Mouse (Mus musculus) erythroblast, embryonic 14.5 days (primary cell): ENCODE measurements around the gene Smchd1. TPM values are rescaled to one million over a fixed set of nuclear protein-coding genes. Genes with fewer than 3 reads are reported as not detected.

Experiments
- H3K27me3 ChIP-seq: 2 replicates; pipeline ENCODE4 v1.6.1; 2012; ENCODE audit warnings: inconsistent platforms; ENCODE audit not compliant: control insufficient read depth
- H3K36me3 ChIP-seq: 2 replicates; pipeline ENCODE4 v1.6.1; 2012; ENCODE audit warnings: mild to moderate bottlenecking, inconsistent platforms; ENCODE audit not compliant: control insufficient read depth
- H3K4me1 ChIP-seq: 2 replicates; pipeline ENCODE4 v1.6.1; 2012; ENCODE audit warnings: inconsistent platforms; ENCODE audit not compliant: control insufficient read depth
- H3K4me3 ChIP-seq: replicated peaks from 2 replicates; pipeline ENCODE3; 2012; ENCODE audit warnings: moderate library complexity, mild to moderate bottlenecking, inconsistent platforms
- H3K9me3 ChIP-seq: 2 replicates; pipeline ENCODE4 v1.6.1; 2012; ENCODE audit warnings: low read length, inconsistent platforms, mixed read lengths; ENCODE audit not compliant: control insufficient read depth
- GATA1 ChIP-seq: IDR thresholded peaks from 2 replicates; pipeline ENCODE4 v1.6.1; 2012; ENCODE audit warnings: low read length, inconsistent platforms, mixed read lengths
- TAL1 ChIP-seq: IDR thresholded peaks from 3 replicates; pipeline ENCODE4 v1.6.1; 2012; ENCODE audit warnings: low read length, inconsistent platforms, mixed read lengths
- polyA plus RNA-seq: library from polyadenylated mRNA; stranded (reverse); fragments of >175 nt; gene quantifications from 2 replicates; pipeline ENCODE4 v1.2.3, GENCODE M21; 2012

Smchd1 gene
- polyA plus RNA-seq, 1 experiment: 0.27 TPM

DNA sequence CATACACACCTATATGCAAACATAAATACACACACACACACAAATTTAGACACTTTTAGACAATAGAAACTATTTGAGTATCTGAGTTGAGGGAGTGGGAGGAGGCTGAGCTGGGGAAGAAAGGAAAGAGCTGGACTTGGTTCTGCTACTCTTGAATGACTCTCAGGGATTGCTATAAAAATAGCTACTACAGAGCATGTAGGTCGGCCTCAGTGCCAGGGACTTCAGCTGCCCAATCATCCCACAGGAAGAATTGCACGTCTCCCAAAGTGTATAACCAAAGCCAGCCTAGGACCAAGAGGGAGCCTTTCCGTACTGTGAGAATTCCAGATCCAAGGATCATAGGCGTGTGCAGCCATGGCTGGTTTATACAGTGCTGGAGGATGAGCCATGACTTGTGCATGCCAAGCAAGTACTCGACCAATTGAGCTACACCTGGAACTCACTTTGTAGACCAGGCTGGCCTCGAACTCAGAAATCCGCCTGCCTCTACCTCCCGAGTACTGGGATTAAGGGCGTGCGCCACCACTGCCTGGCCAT, 167.8 kb downstream of the Smchd1 start:
- H3K9me3 ChIP-seq: no peaks in the 10 kb centered on the region
- no peak overlapping the region for H3K4me3 ChIP-seq
- TF ChIP-seq GATA1: no peak
- no peak for TF ChIP-seq TAL1
- H3K27me3 ChIP-seq: peaks cover 26% of the 10 kb centered on the region
- H3K36me3 ChIP-seq: peaks cover 45% of the 10 kb centered on the region
- peaks cover 66% of the 10 kb centered on the region for H3K4me1 ChIP-seq

DNA sequence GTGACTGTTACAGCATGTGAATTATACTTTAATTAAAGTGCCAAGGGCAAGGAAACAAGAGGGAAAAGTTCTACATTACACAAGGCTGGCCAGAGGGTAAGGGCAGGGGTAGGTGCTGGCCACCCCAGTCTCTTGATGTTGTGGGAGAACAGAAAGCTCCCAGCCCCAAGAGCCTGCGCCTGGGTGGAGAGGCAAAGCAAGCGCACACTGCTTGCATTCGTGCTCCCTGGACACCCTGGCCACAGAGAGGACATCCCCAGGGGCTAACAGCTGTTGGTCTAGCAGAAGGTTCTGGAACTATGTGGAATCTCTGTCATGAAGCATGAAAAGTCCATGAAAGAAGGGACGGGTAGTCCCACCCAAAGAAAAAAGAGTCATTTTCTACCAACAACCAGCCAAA, 168.4 kb downstream of the Smchd1 start:
- Histone ChIP-seq H3K27me3 (peaks cover 26% of the 10 kb centered on the region), H3K36me3 (peaks cover 50% of the 10 kb centered on the region), H3K4me1 (peaks cover 67% of the 10 kb centered on the region), H3K9me3 (no peaks in the 10 kb centered on the region), H3K4me3 (no peak overlapping the region)
- no peak for TF ChIP-seq TAL1

DNA sequence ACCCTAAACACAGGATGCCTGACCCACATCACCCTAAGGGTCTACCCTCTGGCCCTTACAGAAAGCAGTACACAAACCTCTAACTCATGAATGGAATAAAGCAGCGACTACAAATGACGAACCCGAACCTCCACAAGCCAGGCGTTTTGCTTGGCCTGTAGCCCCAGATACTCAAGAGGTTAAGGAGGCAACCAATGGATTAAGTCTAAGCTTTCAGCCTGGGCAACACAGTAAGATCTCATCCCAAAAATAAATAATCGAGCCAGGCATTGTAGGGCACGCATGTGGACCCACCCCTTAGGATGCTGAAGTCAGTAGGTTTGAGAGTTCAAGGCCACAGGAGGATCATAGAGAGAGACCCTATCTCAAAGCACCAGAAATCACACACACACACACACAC, 169.1 kb downstream of the Smchd1 start:
- H3K36me3 ChIP-seq: peaks cover 54% of the 10 kb centered on the region
- TF ChIP-seq GATA1: no peak
- no peak for TF ChIP-seq TAL1
- H3K4me1 ChIP-seq: peaks cover 63% of the 10 kb centered on the region
- no peak overlapping the region for H3K4me3 ChIP-seq
- no peaks in the 10 kb centered on the region for H3K9me3 ChIP-seq
- H3K27me3 ChIP-seq: peaks cover 23% of the 10 kb centered on the region

DNA sequence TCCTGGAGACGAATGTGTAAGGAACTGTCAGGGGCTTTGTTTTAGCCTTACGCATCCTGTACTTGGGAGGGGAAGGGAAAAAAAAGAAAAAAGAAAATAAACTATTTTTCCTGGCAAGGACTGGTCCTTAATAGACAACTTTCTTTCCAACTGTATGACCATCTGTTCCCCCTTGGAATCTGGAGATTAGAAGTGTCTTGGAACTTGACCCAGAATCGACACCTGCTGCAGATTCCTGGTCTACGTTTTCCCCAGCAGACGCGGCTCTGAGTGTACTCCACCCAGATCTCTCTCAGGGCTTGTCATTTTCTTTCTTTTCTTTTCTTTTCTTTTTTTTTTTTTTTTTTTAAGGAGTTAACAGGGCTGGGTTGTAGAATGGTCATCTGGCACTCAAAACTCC, 171.7 kb downstream of the Smchd1 start:
- H3K9me3 ChIP-seq: peaks cover 2% of the 10 kb centered on the region; the same call in 1 of the 2 replicates
- peaks cover 47% of the 10 kb centered on the region for H3K4me1 ChIP-seq
- no peaks in the 10 kb centered on the region for H3K27me3 ChIP-seq
- peaks cover 62% of the 10 kb centered on the region for H3K36me3 ChIP-seq
- H3K4me3 ChIP-seq: no peak overlapping the region
- TF ChIP-seq GATA1 (no peak), TAL1 (no peak)

DNA sequence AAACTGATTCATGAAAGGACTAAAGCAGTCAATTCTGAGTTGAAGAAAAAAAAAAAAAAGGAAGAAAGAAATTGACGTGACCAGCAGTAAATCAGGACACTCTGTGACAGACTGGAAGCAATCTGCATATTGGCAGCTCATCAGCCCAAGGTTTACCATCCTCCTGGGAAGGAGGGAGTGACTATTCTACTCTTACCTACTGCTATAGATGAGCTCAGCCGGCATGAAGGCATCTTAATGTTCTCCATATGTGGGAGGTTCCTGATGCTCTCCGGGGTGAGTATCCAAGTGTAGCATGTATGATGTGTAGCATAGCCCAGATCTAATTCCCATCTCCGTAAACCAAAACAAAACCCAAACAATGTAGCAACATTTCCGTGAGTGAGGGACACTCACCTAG, 173.7 kb downstream of the Smchd1 start:
- H3K36me3 ChIP-seq: peaks cover 55% of the 10 kb centered on the region
- TF ChIP-seq GATA1 (no peak), TAL1 (no peak)
- no peak overlapping the region for H3K4me3 ChIP-seq
- H3K27me3 ChIP-seq: no peaks in the 10 kb centered on the region
- H3K4me1 ChIP-seq: peaks cover 41% of the 10 kb centered on the region
- H3K9me3 ChIP-seq: peaks cover 2% of the 10 kb centered on the region; the same call in 1 of the 2 replicates

DNA sequence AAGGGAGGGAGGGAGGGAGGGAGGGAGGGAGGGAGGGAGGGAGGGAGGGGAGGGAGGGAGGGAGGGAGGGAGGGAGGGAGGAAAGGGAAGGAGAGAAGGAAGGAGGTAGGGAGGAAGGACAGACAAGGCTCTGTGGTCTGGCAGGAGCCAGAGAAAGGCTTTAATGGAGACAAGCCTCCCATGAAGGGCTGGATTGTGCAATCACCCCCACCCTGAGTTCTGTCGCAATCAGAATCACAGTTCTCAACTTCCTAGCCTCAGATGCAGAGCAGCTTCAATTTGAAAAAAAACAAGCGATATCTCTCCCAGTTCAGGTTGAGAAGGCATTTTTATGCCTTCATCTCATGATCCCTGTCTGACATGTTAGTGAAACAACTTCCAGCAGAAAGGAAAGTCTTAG, 174.8 kb downstream of the Smchd1 start:
- Histone ChIP-seq H3K4me1 (peaks cover 48% of the 10 kb centered on the region), H3K9me3 (peaks cover 2% of the 10 kb centered on the region; the same call in 1 of the 2 replicates), H3K27me3 (no peaks in the 10 kb centered on the region), H3K4me3 (no peak overlapping the region), H3K36me3 (peaks cover 55% of the 10 kb centered on the region)
- TF ChIP-seq TAL1 (no peak), GATA1 (no peak)

DNA sequence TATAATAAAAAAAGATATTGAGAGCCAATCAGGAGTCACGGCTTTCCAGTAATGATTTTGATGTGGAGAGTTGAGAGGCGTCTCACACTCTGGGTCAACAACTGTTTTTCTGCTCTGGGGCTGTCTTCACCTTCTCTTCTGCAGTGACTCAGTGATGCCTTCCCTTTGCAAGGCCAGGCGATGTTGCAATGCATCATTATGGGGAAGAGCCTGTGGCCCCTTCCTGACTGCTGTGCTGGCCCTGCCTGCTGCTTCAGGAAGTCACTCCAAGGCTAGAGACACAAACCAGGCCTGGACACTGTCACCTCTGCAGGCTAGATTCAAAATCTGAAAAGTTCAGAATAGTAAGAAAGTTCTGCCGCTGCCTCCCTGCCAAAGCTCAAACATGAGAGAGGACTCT, 175.3 kb downstream of the Smchd1 start:
- Histone ChIP-seq H3K9me3 (peaks cover 2% of the 10 kb centered on the region; the same call in 1 of the 2 replicates), H3K4me1 (peaks cover 51% of the 10 kb centered on the region), H3K4me3 (no peak overlapping the region), H3K27me3 (no peaks in the 10 kb centered on the region), H3K36me3 (peaks cover 52% of the 10 kb centered on the region)
- TF ChIP-seq GATA1: no peak
- TF ChIP-seq TAL1: no peak

DNA sequence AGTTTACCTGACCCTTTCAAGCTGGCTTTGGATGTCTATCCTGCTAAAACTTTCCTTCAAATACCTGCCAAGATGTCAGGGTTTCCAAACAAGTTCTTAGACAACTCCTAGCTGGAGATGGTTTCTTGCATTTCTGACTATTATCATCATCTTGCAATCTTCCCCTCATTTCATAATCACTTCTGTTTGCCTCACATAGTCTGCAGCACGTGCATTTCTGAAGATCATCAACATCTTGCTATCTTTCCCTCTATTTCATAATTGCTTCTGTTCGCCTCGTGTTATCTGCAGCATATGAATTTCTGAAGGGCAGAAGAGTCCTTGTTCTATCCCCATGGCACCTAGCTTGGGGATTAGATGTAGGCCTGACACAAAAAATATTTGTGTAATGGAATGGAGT, 180.6 kb downstream of the Smchd1 start:
- Histone ChIP-seq H3K9me3 (peaks cover 2% of the 10 kb centered on the region; the same call in 1 of the 2 replicates), H3K36me3 (peaks cover 59% of the 10 kb centered on the region)

More for the DNA sequence above, 180.6 kb downstream of the Smchd1 start:
- Histone ChIP-seq H3K4me1 (peaks cover 75% of the 10 kb centered on the region), H3K27me3 (no peaks in the 10 kb centered on the region), H3K4me3 (no peak overlapping the region)
- TF ChIP-seq TAL1: no peak
- no peak for TF ChIP-seq GATA1

Other genes with a start within 250 kb of the Smchd1 start
- gene Emilin2, start 163.4 kb downstream of the Smchd1 start, polyA plus RNA-seq: 21.3 and 32.0 TPM in 2 replicates
- gene Gm4707, start 15.4 kb downstream of the Smchd1 start, polyA plus RNA-seq: 0.02 and 0.10 TPM in 2 replicates
- 1.2 and 2.4 TPM in 2 replicates for gene Ndc80, start 51.5 kb upstream of the Smchd1 start, polyA plus RNA-seq
- gene Spdya, start 76.7 kb upstream of the Smchd1 start, polyA plus RNA-seq: not detected in 2 replicates
- gene Wdr43, start 140.6 kb upstream of the Smchd1 start, polyA plus RNA-seq: 0.45 and 0.56 TPM in 2 replicates
- gene Togaram2, start 197.9 kb upstream of the Smchd1 start, polyA plus RNA-seq: not detected in 2 replicates